Mouse (Mus musculus) thymus, postnatal 10 days (tissue): ENCODE measurements around the gene Ubtd1.

Experiments
- DNase-seq, 2 experiments: peaks; one replicate each; pipeline ENCODE4 v3.0.0; 2021; ENCODE audit warnings: low spot score in 2 of 2

Gene Ubtd1

DNA sequence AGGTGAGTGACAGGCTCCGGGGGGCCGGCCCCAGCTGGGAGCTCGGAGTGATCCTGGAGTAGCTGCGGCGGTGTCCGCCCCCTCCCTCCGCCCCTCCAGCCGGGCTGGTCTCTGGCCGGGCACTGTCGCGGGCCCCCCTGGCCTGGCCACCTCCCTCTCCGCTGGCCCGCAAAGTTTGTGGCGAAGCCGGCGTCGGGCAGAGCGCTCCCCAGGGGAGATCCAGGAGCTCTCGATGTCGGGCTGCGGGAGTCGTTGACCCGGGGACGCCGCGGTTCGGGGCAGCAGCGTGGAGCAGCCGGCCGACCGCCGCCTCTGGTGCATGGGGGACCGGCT, at the start of gene Ubtd1:
Gene Ubtd1 (plus strand): TSS at position 169 of the 333 bp plus-strand sequence.
- DNase-seq: no peak

DNA sequence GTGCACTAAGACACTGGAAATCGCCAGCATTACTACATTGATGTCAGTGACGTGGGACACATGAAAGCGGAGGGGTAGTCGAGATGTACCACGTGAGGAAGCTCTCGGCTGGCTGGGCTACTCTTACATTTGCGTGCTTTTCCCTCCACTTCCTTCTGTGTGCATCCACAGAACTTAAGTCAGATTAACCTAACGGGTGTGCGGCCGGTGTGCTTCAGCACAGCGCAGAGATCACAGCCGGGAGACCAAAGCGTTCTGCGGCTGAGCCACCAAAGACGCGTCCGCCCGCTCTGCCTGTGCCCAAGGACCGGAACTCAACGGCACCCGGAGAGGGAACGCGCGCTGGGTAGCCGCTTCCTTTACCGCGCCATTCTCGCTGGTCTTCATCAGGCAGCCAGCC, 48.9 kb upstream of the Ubtd1 start:
- DNase-seq: no peak

DNA sequence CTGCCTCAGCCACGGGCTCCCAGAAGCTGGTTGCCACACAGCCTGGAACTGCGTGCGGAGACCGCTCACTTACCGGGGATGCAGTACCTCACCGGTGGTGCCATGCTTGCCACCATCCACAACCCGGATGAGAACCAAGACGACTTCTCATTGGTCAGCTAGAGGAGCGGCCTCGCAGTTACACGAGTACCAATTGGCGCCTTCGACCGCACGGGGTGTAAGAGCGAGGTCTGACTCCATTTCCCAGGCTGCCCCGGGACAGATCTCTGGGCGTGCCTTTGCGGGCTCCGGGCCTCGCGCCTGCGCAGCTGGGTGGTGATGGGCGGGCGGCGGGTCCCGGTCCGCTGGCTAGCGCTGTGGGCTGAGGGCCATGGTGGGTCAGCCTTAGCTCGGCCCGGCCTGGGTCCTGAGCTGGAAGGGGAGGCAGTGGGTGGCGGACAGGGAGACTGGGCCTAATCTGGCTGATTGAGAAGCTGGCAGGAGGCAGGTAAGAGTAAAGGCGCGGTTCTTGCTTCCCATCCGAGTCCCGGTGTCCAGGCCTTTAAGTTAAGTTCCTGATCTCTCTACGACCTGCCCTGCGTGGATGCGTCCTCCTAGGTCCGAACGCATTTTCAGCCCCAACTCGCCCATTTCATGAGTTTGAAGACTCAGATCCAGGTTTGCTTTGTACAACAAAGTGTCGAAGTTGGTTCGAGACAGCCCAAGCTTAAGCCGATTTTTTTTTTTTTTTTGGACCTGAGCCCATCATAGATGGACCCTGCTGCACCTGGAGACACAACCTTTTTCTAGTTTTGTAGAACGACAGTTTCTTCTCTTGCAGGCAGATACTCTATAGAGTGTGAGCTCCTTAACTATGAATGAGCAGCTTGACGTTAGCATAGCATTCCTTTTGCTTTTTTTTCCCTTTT, 48.1 kb upstream of the Ubtd1 start, which contains the start of the genes Exosc1 and Zdhhc16:
Gene Exosc1 (minus strand): TSS at position 245 of the 908 bp plus-strand sequence.
Gene Zdhhc16 (plus strand): TSS at position 302 of the 908 bp plus-strand sequence.
- DNase-seq: peak; percentile 95 to 96

DNA sequence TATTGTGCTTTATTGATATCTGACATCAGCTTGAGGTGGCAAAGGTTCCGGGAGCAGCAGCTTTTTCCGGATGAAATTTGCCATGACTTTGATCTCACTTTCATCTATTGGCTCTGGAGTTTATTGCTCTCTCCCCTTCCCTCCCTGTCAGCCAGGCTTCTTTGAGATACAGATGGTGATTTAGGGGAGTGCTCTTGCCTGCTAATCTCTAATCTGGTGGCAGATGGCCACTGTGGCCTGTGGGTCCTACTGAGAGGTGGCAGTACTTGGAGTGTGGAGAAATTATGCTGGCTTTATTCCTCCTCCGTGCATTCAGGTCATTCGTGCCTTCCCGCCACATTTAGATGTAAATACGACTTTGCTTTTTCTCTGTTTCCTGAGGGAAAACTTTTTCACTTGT, 47.4 kb upstream of the Ubtd1 start:
- DNase-seq: no peak

DNA sequence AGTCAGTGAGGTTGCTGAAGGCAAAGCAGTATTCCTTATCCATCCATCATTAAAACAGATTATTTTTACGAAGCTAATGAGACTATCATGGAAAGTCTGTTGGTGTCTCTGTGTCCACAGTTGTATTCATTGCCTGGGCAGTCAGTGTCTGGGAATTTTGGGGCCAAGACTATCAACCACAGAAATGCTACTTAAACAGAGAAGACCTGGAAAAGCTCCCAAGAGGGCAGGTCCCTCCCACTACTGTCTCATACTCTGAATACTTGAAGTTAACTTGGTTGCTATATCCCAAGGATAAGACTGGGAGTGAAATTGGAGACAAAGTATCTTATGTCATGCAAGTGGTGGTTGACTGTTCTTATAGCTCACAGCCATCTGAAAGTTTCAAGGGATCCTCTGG, 45.6 kb upstream of the Ubtd1 start:
- DNase-seq: no peak

DNA sequence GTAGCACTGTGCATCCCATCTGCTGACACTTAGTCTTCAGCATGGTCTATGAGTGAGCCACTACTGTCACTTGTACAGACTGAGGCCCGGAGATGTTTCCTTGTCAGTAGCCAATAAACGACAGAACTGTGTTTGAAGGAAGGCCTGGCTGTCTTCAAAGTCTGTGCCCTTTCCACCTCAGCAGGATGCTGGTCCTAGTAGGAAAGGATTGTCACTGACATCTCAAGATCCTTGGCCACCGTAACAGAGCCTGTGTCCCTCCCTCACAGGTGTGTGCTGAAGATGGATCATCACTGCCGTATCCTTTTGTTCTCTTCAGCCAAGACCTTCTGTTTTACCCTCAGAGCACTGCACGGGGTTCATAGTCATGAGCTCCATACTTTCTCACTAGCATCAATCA, 43.0 kb upstream of the Ubtd1 start:
- DNase-seq: no peak

DNA sequence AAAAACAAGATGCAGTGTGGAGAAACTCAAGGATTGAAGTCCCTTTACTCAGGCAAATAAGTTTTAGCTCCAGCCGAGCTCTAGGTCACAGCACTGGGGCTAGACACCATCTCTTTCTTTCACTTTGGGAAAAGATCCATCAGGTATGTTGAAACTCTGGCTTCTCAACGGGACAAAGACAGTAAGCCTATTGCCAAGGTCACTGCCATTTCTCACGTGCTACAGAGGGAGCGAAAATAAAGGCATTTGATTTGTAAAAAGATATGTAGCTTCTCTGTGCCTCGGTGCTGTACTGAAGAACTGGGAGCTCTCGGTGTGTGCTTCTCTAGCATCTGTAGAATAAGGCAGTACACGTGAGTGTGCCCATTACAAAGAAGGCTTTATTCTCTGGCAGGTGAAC, 37.7 kb upstream of the Ubtd1 start:
- DNase-seq: no peak

DNA sequence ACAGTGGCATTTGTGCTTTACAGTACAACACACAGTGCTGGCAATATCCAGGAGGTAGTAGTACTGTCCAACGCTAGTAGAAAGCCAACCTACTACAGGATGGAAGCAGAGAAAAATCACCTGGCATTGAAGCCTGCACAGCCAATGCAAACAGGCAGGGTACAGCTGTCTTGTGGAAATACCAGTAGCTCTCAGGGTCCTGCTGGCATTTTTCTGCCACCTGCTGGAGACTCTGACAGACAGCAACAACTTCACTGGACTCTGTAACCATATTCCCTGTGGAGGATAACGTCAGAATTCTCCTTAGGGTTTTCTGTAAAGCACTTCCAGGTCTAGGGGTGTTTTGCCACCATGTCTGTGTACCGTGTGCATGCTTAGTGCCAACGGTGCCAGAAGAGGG, 29.3 kb upstream of the Ubtd1 start:
- DNase-seq: no peak

DNA sequence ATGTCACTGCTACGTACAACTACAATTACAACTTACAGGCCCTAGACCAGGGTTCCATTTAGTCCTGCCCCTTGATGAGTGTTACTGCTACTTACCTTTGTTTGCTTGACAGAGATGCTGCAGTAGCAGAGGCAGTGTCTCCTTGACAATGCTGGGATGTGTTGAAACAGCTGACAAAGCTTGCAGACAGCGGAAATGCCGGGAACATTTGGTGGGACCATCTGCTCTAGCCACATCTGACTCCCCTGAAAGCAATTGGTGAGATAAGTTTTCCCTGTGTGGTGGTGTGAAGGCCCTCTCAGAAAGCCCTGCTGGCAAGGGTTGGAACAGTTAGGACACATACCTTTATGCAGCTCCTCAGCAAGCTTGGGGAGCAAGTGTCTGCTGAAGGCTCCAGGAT, 28.0 kb upstream of the Ubtd1 start:
- no peak for DNase-seq

DNA sequence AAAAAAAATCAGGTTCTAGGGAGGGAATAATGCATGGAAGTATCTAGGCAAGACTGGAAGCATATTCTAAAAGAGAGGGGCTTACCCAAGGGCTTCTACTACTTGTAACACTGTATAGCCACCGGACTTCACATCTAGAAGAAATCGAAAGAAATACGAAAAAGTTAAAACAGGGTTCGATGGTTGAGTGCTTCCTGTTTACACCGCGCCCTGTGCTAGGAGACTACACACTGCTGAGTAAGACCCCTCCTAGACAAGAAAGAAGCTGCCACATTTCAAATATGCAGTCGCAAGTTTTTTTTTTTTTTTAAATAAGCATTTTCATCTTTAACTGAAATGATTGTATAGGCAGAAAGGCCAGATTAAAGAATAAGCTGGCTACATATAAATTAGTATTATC, 11.9 kb upstream of the Ubtd1 start:
- DNase-seq: no peak

DNA sequence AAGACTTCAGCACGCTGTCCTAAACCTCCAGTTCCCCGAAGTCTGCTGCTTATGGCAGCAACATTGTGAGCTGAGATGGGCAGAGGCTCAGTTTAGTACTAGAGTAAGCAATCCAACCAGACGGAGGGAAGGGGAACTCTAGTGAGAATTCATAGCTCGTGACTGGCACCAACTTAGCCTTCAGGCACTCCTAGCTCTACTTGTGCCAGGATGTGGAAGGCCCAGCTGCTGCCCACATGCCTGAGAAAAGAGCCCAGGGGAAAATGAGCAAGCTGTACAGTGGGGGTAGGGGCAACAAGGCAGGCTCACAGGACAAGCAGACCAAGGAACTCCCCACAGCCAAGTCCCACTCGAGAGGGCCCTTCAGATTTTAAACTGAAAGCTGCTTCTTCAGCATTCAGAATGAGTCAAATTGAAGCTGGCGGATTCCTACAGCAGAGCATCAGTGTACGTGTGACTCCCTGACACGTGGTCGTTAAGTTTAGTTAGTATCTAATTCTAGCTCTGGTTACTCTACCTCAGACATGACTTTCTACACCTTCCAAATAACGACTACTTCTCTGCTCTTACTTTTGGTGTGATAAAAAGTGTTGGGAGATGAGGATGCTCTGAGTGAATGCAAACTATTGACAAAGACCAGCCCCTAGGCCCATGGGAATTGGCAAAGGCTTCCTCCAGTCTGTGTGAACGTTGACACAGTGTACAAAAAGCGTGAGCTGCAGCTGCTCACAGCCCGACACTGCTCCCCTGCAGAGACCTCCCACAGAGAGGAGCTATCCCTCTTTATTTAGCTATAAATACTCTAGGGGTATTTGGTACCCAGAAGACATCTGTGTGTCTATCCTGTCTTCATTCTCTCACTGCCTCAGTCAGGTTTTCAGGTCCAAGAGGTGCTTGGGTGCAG, 7.4 kb upstream of the Ubtd1 start:
- DNase-seq: no peak

DNA sequence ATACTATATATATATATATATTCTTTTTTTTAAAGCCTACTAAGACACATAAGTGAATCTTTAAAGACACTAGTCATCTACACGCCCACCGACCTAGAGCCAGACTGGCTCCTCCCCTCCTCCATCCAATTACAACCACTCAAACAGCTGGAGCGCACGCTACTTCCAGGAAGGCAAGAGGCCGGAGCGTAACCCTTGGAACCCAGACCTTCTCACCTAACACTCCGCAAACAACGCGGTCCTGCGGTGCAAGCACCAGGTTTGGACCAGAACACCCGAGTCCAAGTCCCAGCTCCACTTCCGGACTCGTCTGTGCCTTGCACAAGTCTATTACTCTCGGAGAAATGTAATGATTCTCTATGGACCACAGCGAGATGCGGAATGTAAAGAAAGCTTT, 1.1 kb upstream of the Ubtd1 start:
- peak; percentile 14 to 37 for DNase-seq

DNA sequence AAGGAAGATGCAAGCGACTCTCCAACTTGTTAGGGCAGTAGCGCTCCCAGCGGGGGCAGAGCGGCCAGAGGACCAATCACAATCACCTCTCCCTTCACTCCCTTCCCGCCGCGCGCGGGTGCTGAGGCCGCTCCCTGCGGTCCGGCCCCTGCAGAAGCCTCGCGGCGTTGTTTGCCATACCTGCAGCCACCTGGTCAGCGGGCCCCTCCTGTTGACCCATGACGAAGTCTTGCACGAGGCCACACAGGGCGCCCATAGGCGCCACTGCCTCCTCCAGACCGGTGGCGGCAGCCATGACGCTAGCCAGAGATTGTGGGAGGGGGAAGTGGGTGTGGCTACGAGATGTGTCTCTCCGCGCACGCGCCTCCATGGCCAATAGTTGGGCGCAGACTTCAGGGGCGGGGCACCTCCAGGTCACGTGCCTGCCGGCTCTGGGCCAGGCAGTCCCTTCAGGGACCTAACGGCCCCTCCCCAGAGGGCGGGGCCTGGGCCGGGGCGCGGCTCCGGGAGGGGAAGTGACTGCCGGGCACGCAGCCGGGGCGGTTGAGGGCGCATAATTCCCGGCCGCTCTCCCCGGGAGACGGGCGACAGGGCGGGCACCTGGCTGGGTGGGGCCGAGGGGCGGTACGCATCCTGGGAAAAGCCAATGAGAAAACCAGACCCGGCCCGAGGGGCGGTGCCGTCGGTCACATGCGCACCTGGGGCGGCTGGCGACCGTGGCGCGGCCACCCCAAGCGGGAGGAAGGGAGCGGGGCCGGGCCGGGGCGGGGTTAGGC, 556 bp upstream of the Ubtd1 start, which contains the start of gene Mms19:
Gene Mms19 (minus strand): TSS at position 339 of the 776 bp plus-strand sequence.
- peak; percentile 98 to 99 for DNase-seq

DNA sequence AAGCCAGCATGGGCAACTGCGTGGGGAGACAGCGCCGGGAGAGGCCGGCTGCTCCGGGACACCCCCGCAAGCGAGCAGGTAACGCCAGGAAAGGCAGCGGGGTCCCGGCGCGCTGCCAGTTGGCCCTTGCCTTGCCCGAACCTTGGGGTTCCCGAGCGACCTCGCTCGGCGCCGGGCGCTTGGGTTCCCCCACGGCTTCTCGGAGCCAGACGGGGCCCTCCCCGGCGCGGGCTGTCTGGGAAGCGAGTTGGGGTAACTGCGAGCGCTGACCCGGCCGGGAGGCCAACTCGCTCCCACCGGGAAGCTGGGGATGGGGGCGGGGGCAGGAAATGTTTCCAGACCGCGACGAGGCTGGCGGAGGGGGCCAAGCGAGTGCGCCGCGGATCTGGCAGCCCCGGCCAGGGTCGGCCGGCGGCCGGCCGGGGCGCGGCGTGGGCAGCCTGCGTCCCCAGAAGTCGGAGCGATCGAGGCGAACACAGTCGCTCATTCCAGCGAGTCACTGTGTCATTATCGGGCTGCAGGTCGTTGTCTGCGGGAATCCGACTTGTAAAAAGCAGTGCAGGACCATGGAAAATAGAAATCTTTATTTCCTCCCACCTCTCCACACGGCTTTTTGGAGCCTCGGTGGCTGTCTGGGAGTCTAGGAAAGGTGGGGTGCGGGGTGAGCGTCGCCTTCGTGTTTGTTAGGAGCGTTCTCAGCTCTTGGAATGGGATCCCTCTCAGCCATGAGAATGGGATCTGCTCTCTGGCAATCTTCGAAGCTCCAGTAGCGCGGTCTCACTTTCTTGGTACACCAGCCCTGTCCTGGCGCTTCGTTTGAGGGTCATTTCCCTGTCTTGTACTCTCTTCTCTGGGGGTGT, 598 bp downstream of the Ubtd1 start:
- peak; percentile 38 to 53 for DNase-seq

DNA sequence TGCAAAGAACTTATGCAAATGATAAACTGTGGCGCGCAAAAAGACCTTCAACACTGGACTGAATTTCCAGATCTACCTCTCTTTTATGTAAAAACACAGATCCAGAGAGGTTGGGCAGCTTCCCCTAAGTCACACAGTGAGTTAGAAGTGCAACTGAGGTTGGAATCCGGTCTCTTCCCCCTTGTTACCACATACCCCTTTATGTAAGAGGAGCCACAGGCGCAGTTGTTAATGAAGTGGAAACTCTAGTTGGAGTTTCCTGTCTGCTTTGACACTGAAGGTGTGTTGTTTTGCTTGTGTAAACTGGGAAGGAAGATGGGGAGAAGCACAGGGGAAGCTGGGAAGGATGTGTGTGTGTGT, 1.2 kb downstream of the Ubtd1 start:
- no peak for DNase-seq

DNA sequence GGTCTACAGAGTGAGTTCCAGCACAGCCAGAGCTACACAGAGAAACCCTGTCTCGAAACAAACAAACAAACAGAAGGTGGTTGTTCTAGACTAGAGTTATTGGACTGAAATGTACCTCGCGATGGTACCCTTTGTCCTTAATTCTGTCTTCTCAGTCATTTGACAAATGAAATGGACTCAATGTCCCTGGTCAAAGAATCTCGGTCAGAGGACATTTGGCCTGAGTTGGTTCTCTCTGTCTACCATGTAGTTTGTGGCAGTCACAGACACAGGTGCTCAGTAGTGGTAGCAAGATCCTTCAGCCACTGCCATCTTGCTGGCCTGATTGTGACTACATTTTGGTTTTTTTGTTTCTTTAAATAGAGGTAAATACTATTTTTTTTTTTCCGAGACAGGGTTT, 4.4 kb downstream of the Ubtd1 start:
- DNase-seq: no peak

DNA sequence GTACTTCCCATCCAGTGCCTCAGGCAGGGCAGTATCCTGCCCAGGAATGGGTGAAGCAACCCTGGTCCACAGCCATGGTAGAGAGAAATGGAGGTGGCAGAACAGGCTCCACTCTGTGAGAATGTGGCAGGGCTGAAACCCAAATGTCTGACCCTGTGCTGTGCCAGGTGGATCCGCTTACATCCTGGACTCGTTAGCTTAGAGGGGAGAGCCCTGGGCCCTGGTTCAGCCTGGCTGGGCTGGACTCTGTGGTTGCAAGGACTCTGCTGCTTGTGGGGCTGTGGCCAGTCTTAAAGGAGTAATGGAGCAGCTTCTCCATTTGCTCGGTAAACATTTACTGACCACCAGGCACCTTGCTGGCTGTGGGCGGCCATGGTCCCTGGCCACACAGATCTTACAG, 5.6 kb downstream of the Ubtd1 start:
- no peak for DNase-seq

DNA sequence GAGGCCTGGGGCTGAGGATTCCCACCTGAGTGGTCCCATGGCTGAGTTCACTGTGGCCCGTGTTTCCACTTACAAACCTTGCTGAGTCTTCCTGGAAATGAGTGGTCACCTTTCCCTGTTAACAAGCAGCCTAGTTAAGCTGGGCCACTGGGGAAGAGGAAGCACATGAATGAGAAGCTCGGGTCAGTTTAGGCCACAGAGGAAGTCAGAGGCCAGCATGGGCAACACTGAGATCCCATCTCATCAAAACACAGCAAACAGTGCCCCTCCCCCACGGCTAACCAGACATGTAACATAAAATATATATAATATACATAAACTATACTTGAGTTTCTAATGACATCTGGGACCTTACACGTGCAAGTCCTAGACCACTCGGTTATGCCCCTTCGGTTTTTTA, 8.2 kb downstream of the Ubtd1 start:
- DNase-seq: no peak

DNA sequence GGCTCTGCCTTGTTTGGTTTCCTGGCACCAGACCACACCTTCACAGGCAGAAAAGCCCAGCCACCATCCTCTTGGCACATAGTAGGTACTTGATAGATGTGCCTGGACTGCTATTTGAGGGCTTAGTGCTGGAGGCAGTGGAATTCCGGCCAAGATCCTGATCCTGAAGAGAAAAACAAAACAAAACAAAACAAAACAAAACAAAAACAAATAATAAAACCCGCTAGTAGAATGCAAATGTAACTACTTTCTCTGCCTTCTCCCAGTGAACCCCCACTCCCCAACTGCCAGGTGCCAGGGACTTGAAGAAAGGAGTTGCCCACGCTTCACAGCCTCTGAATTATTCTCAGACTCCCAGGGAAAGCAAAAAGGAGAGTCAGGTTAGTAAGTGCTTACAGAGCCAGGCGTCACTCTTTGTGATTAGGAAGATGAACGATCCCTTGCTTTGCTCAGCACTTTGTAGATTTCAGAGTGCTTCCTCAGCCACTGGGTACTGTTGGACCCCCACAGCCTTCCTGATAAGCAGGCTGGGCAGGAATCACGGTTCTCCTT, 10.4 kb downstream of the Ubtd1 start:
- DNase-seq: no peak

DNA sequence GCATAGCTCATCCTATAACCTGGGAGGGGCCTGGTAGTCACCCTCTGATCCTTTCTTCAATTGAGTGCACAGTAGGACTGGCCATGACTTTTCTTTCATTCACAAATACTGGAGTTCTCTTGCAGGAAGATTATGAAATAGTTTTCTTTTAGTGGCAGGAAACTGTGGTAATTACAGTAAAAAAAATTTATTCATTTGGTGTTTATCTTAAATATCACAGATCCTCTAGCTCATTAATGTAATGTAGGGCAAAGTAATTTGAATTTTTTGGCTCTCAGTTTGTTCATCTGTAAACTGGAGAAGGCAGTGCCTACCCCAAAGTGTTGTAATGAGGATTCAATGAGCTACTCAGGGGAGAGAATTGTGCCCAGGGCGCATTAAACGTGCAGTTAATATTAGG, 11.4 kb downstream of the Ubtd1 start:
- no peak for DNase-seq

DNA sequence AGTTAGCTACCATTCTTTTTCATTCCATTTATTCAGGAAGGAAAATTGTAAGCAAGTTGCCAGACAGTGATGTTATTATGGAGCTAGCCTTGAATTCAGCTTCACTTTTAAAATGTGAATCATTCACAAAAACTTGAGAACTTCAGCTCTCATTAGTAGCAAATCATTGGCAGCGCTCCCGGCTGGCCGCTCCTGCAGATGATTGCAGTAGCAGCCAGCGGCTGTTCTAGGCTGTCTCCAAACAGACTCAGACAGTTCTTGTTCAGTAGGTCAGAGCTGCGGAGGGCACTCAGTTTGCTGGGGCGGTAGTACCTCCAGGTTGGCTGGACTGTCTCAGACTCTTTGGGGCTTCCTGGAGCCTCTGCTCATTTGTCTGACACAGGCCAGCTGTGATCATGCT, 11.9 kb downstream of the Ubtd1 start:
- no peak for DNase-seq
